Mouse (Mus musculus): ENCODE results near the gene Evc. TPM values are rescaled to one million over a fixed set of nuclear protein-coding genes. Genes with fewer than 3 reads are reported as not detected.
A peak's percentile ranks its signal among the peaks of the same experiment; 100 is the strongest.

The Evc gene
- total RNA-seq, 2 experiments from 2014 or later = 16.5 to 36.6 TPM

GRCm38 (mm10) chr5:37246138-37246910 is 90.4 kb downstream of the Evc start:
- Histone ChIP-seq H3K27ac (no peak overlapping the region), H3K4me3 (peak overlapping the region; percentile 71)
- intact Hi-C loops (cut with DNase I) = no loop called here
- no peak for TF ChIP-seq CTCF (IDR thresholded peaks at IDR 0.05)
- DNase-seq = no peak

DNA sequence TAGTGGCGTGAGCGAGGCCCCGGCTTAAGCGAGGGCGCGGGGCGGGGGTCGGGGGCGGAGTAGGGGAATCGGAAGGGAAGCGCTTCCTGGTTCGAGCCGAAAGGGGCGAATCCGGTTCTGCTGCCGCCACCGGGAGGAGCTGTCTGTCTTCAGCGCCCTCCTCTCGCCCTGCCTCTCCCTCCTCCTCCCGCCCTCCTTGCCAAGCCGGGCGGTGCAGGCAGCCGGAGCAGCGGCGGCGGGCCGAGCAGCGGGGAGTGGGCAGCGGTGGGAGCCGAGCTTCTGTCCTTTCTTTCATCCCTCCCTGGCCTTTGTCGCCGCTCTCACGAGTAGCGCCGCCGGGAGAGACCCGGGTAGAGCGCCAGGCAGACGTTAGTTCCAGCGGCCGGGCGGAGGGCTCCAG is 91.0 kb downstream of the Evc start:
- H3K4me3 ChIP-seq = peak overlapping the region; percentile 71
- no peak for DNase-seq
- no peak for TF ChIP-seq CTCF (IDR thresholded peaks at IDR 0.05)
- H3K27ac ChIP-seq = no peak overlapping the region
- intact Hi-C loops (cut with DNase I) = no loop called here

GRCm38 (mm10) chr5:37244666-37245242 is 91.9 kb downstream of the Evc start:
- Histone ChIP-seq H3K4me3 (no peak overlapping the region), H3K27ac (no peak overlapping the region)
- no peak for DNase-seq
- no peak for TF ChIP-seq CTCF (IDR thresholded peaks at IDR 0.05)
- intact Hi-C loops (cut with DNase I) = no loop called here

GRCm38 (mm10) chr5:37244161-37244560 is 92.5 kb downstream of the Evc start:
- intact Hi-C loops (cut with DNase I) = no loop called here
- no peak for TF ChIP-seq CTCF (IDR thresholded peaks at IDR 0.05)
- Histone ChIP-seq H3K4me3 (no peak overlapping the region), H3K27ac (no peak overlapping the region)
- no peak for DNase-seq

GRCm38 (mm10) chr5:37243169-37243886 is 93.4 kb downstream of the Evc start:
- DNase-seq = peak; percentile 62
- Histone ChIP-seq H3K27ac (no peak overlapping the region), H3K4me3 (no peak overlapping the region)
- intact Hi-C loops (cut with DNase I) = no loop called here
- TF ChIP-seq CTCF (IDR thresholded peaks at IDR 0.05) = no peak

- DNase-seq = no peak
- peak overlapping the region; percentile 48 for H3K4me3 ChIP-seq
- TF ChIP-seq CTCF (IDR thresholded peaks at IDR 0.05) = no peak
- H3K27ac ChIP-seq = no peak overlapping the region
- intact Hi-C loops (cut with DNase I) = no loop called here
Measured at GRCm38 (mm10) chr5:37242360-37243168, 94.1 kb downstream of the Evc start.

DNA sequence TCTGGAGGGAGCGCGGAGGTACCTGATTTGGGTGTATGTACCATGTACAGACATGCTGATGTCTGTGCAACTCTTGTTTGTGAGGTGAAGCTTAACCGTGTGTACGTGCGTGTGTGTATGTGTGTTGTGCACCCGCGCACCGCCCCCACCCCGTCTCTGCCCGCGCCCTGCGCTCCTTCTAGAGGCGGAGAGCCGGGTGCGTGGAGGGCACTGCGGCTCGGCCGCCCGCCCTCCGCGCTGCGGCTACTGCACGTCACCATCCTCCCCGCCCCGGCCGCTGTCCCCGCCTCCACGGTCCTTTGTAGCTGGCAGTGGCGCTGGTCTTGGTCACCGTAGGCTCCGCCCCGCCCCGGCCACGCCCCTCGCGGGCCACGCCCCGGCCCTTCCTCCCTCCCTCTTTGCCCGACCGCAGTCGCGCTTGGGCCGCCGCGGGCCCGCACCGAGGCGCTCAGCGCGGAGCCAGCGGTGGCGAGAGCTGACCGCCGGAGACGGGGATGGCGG is 95.0 kb downstream of the Evc start, which contains the start of gene Crmp1:
TSS of gene Crmp1 (plus strand) at position 290 of the 501 bp plus-strand sequence.
- peak within 1 kb of the TSS; percentile 48 for H3K4me3 ChIP-seq
- TF ChIP-seq CTCF (IDR thresholded peaks at IDR 0.05) = no peak
- peak; percentile 42 for DNase-seq
- intact Hi-C loops (cut with DNase I) = no loop called here
- H3K27ac ChIP-seq = no peak within 1 kb of the TSS

DNA sequence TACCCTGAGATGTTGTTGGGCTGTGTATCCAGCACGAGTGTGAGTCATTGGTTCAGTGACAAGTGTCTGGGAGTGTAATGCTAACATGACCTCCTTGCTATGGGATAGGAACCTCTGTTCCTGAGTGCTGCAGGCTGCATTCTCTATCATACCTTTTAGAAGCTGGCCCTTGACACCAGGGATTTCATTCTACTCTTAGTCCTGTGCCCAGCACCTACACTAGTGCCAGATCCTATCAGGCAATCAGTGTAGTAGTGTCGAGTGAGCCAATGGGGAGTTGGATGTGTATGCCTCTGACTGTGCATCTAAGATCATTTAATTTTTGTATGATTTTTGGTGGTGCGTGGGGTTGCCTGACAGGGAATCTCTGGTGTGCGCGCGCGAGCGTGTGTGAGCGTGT is 95.5 kb downstream of the Evc start:
- no peak for TF ChIP-seq CTCF (IDR thresholded peaks at IDR 0.05)
- Histone ChIP-seq H3K4me3 (no peak overlapping the region; the same call in 1 of the 2 replicates), H3K27ac (no peak overlapping the region)
- no peak for DNase-seq
- intact Hi-C loops (cut with DNase I) = no loop called here

DNA sequence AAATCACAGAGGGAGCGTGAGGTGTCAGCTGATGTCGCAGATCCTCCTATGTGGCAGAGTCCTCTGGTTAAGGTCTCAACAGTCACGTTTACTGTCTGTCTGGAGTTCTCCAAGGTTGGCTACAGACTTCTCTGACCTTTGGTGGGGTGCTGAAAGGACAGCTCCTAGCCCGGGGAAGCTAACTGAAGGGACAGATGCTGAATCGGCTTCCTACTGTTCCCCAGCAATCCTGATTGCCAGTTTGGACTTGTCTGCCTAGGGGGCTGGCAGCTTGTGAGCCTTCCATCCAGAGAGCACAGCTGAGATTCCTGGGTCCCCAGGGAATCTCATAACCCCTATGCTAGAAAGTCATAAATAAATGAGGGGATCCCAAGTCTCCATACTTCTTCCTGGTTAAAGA is 96.1 kb downstream of the Evc start:
- intact Hi-C loops (cut with DNase I) = no loop called here
- Histone ChIP-seq H3K27ac (no peak overlapping the region), H3K4me3 (no peak overlapping the region)
- no peak for TF ChIP-seq CTCF (IDR thresholded peaks at IDR 0.05)
- no peak for DNase-seq

Other genes with a start within 250 kb of the Evc start
- under 1 TPM; 0.18 to 0.56 TPM for gene Crmp1, start 95.0 kb downstream of the Evc start, total RNA-seq (2021)
- gene Evc2, start 1.6 kb upstream of the Evc start, total RNA-seq (2021) = 10 to 100 TPM in 1 of 2 experiments, 1 to 10 TPM in 1; 6.6 to 12.6 TPM